Mouse (Mus musculus) lung, adult 2 months (tissue): ENCODE results near the gene Usf2.
"Not testable (repeated sequence)": the region's sequence is repeated elsewhere in the genome, so short reads cannot be mapped to it uniquely, and the experiment has no call there.

Source experiments
- CTCF ChIP-seq: fragments of 200-500 bp; IDR thresholded peaks from 2 replicates; pipeline ENCODE4 v1.5.1; 2011; ENCODE audit warnings: mild to moderate bottlenecking, low read length, control low read depth; ENCODE audit not compliant: insufficient read depth
- POLR2A ChIP-seq: fragments of 200-500 bp; IDR thresholded peaks from 2 replicates; pipeline ENCODE4 v1.6.1; 2011; ENCODE audit warnings: low read depth, mild to moderate bottlenecking, control low read depth, low read length, borderline replicate concordance; ENCODE audit errors: extremely low read depth

DNA sequence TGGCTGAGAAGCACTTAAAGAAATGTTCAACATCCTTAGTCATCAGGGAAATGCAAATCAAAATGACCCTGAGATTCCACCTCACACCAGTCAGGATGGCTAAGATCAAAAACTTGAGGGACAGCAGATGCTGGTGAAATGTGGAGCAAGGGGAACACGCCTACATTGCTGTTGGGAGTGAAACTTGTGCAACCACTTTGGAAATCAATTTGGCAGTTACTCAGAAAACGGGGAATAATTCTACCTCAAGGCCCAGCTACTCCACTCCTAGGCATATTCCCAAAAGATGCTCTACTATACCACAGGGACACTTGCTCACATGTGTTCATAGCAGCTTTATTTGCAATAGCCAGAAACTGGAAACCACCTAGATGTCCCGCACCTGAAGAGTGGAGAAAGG lies 6.7 kb downstream of the Usf2 start:
- not testable (repeated sequence) for TF ChIP-seq CTCF, POLR2A
